Comparison of ENCODE assay signal across 8 mouse cellular contexts in the genomic region with DNA sequence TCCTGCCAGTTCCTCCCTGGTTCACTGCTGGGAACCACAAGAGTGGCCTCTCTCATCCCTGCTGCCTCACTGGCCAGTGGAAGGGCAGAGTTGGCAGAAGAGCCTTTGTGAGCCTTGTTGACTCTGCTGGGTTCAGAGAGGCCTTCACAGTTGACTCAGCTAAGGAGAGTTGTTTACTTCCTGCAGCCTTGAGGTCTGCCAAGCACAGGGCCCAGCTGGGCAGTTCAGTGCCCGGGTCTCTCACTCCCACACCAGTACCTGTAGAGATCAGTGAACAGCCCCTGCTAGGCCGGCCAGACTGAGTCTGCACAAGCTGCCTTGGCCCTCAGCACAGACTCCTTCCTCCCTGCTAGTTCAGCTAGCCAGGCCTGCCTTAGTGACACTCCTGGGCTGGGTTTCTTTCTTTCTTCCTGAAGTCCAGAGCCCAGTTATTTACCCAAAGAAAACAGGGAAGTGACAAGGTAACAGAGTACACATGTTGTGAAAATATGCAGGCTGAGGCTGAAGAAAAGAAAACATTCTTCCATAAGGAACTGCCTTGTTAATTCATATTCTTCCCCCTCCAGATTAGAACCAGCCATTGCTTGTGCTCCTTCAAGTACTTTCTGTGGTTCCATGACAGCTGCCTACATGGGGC.
DNase-seq lines count a peak whose midpoint lies in the region; ATAC-seq lines count a peak whose summit lies in the region.
"Had no signal": no experiment of that assay in that cellular context is flagged by ENCODE, and none has a peak within 500 bp of the region (broad histone marks: within the 10 kb centered on the region; RNA-seq: fewer than 3 reads in every experiment).

No protein-coding gene starts in this region.

- H3K9me3 ChIP-seq in midbrain, embryonic 10.5 days (replicated peaks) = peaks cover under 1% of the 10 kb centered on the region; the same call in 1 of the 2 replicates
- H3K9me3 ChIP-seq in midbrain, embryonic 15.5 days = no peaks in the 10 kb centered on the region
- no peaks in the 10 kb centered on the region for H3K9me3 ChIP-seq in embryonic facial prominence, embryonic 15.5 days (replicated peaks)
- H3K9me3 ChIP-seq in stomach, embryonic 16.5 days (replicated peaks; ENCODE audit: control insufficient read depth, low read length) = no peaks in the 10 kb centered on the region
- H3K9me3 ChIP-seq: neural tube, embryonic 12.5 days had no signal

- peaks cover 53% of the 10 kb centered on the region for H3K4me1 ChIP-seq in midbrain, embryonic 10.5 days
- H3K4me1 ChIP-seq in midbrain, embryonic 15.5 days = peaks cover 9% of the 10 kb centered on the region
- peaks cover 51% of the 10 kb centered on the region for H3K4me1 ChIP-seq in embryonic facial prominence, embryonic 15.5 days
- peaks cover 37% of the 10 kb centered on the region for H3K4me1 ChIP-seq in stomach, embryonic 16.5 days (ENCODE audit: control insufficient read depth, insufficient read depth, low read length)

- 0 out of 2 replicates have a peak, but pooled peaks cover 4% of the 10 kb centered on the region for H3K27me3 ChIP-seq in midbrain, embryonic 10.5 days (ENCODE audit: low read depth, poor library complexity, severe bottlenecking)
- no peaks in the 10 kb centered on the region for H3K27me3 ChIP-seq in midbrain, embryonic 15.5 days (replicated peaks)
- no peaks in the 10 kb centered on the region for H3K27me3 ChIP-seq in embryonic facial prominence, embryonic 15.5 days
- no peaks in the 10 kb centered on the region for H3K27me3 ChIP-seq in stomach, embryonic 16.5 days (ENCODE audit: control insufficient read depth, insufficient read depth, low read length)
- H3K27me3 ChIP-seq: neural tube, embryonic 12.5 days had no signal

- no peak for ATAC-seq in midbrain, embryonic 15.5 days (replicated peaks)
- ATAC-seq in embryonic facial prominence, embryonic 15.5 days (ENCODE audit: insufficient number of reproducible peaks, low FRiP score, low TSS enrichment, low read depth) = no peak
- peak; percentile 69; the same call in 1 of the 2 replicates for ATAC-seq in stomach, embryonic 16.5 days (ENCODE audit: insufficient read depth, low FRiP score)

- H3K4me3 ChIP-seq in midbrain, embryonic 10.5 days = no peak overlapping the region
- H3K4me3 ChIP-seq in midbrain, embryonic 15.5 days = no peak overlapping the region
- no peak overlapping the region for H3K4me3 ChIP-seq in embryonic facial prominence, embryonic 15.5 days (replicated peaks)
- no peak overlapping the region for H3K4me3 ChIP-seq in stomach, embryonic 16.5 days (replicated peaks; ENCODE audit: low read length)
- H3K4me3 ChIP-seq: neural tube, embryonic 12.5 days had no signal

- peak overlapping the region; percentile 78 for H3K27ac ChIP-seq in midbrain, embryonic 10.5 days (replicated peaks)
- H3K27ac ChIP-seq in midbrain, embryonic 15.5 days = no peak overlapping the region
- peak overlapping the region; percentile 89 for H3K27ac ChIP-seq in embryonic facial prominence, embryonic 15.5 days (replicated peaks)
- H3K27ac ChIP-seq in stomach, embryonic 16.5 days (ENCODE audit: low read length) = peak overlapping the region; percentile 97
- H3K27ac ChIP-seq: neural tube, embryonic 12.5 days had no signal

- no peak for DNase-seq in midbrain, embryonic 10.5 days (ENCODE audit: low spot score)
- peak; percentile 57 for DNase-seq in kidney, postnatal 10 days
- DNase-seq in embryo, embryonic 10.5 days (ENCODE audit: low spot score) = no peak
- DNase-seq in natural killer cell, adult 2 months (ENCODE audit: low spot score in 2 of 2) = no peak

- WGBS in midbrain, embryonic 10.5 days = 80% methylated on average over 2 of the region's 2 CpGs
- 74% methylated on average over 2 of the region's 2 CpGs for WGBS in midbrain, embryonic 15.5 days
- 62% methylated on average over 2 of the region's 2 CpGs for WGBS in embryonic facial prominence, embryonic 15.5 days
- WGBS in stomach, embryonic 16.5 days = 48% methylated on average over 2 of the region's 2 CpGs

- H3K36me3 ChIP-seq in midbrain, embryonic 10.5 days = no peaks in the 10 kb centered on the region
- no peaks in the 10 kb centered on the region for H3K36me3 ChIP-seq in midbrain, embryonic 15.5 days (replicated peaks)
- H3K36me3 ChIP-seq in embryonic facial prominence, embryonic 15.5 days = no peaks in the 10 kb centered on the region
- no peaks in the 10 kb centered on the region for H3K36me3 ChIP-seq in stomach, embryonic 16.5 days (ENCODE audit: control insufficient read depth, insufficient read depth, low read length)
- H3K36me3 ChIP-seq: neural tube, embryonic 12.5 days had no signal

- no peak overlapping the region for H3K4me2 ChIP-seq in midbrain, embryonic 15.5 days
- no peak overlapping the region for H3K4me2 ChIP-seq in embryonic facial prominence, embryonic 15.5 days (replicated peaks)
- no peak overlapping the region for H3K4me2 ChIP-seq in stomach, embryonic 16.5 days (ENCODE audit: low read depth, low read length)
- H3K4me2 ChIP-seq: neural tube, embryonic 12.5 days had no signal

- no peak overlapping the region for H3K9ac ChIP-seq in midbrain, embryonic 15.5 days
- H3K9ac ChIP-seq in embryonic facial prominence, embryonic 15.5 days = no peak overlapping the region
- peak overlapping the region; percentile 44; the same call in 1 of the 2 replicates for H3K9ac ChIP-seq in stomach, embryonic 16.5 days (ENCODE audit: low read length)
- H3K9ac ChIP-seq: neural tube, embryonic 12.5 days had no signal
